Mouse (Mus musculus) cerebellum, adult 2 months (tissue): ENCODE results near the gene Creb3l1.

Experiments used
- CTCF ChIP-seq: fragments of 200-500 bp; IDR thresholded peaks from 2 replicates; pipeline ENCODE4 v1.5.1; 2011; ENCODE audit warnings: low read depth, mild to moderate bottlenecking, control low read depth, low read length, moderate library complexity, borderline replicate concordance; ENCODE audit not compliant: insufficient read depth
- POLR2A ChIP-seq: fragments of 200-500 bp; IDR thresholded peaks from 2 replicates; pipeline ENCODE4 v1.6.1; 2011; ENCODE audit warnings: low read length, control low read depth, borderline replicate concordance; ENCODE audit not compliant: insufficient read depth

DNA sequence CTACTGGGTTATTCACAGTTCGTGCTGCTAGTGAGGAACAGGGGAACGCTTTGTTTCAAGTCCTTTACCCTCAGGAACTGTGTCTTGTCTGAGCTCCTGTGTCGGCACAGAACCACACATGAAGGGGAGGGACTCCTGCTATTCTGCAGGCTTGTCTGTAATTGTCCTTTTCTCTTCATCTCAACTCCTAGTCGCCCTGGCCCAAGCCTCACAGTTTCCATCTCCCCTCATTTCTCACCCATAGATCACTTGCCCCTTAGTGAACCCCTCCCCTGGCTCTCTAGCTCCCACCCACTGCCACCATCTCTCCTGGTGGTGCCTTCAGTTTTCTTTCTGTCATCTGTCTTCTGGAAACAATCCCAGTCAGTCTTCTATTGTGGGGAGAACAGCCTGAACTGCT, 44.1 kb downstream of the Creb3l1 start:
- TF ChIP-seq CTCF (no peak), POLR2A (no peak)
